Mouse (Mus musculus): ENCODE measurements around the gene Fzr1. TPM values are rescaled to one million over a fixed set of nuclear protein-coding genes. Genes with fewer than 3 reads are reported as not detected.
A peak's percentile ranks its signal among the peaks of the same experiment; 100 is the strongest.

The Fzr1 gene
- 132 and 146 TPM in 2 replicates for polyA plus RNA-seq (2015; fragmentation: Nextera tagmentation; extraction: Ambion mirVana)

DNA sequence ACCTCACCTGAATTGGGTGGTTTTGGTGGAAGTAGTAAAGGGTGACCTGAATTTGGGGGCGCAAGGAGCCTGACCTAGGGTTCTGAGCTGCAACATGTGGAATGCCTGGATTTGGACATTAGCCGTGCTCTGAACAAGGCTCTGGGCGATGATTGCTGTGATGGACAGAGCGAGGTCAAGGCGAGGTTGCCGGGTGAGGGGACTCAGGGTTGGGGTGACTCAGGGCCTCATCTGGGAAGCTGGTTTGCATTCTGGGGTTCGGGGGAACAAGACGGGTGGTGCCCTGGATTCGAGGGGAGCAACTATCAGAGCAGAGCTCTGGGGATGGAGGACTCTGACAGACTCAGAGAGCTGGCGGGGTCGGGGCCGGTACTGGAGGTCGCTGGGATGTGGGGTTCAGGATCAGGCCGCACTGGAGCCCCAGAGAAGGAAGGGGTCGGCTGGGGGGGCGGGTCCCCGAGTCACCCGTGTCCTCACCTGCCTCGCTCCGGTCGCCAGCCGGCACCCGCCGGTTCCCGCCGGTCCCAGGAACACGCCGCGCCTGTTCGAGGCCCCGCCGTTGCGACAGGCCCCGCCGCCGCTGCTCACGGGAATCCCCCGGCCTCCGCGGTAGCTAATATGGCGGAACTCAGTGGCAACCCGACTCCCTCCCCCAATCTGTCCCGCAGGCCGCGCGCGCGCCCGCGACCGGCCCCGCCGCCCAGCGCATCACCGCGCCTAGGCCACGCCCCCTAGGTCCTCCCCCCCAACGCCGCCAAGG is at the start of gene Fzr1:
Fzr1 (minus strand) TSS at position 724 of the 760 bp plus-strand sequence.
- Histone ChIP-seq H3K27ac (replicated peaks) (peak within 1 kb of the TSS; percentile 86), H3K4me1 (peaks cover 36% of the 10 kb centered on the region), H3K4me3 (replicated peaks) (peak within 1 kb of the TSS; percentile 82), H3K27me3 (replicated peaks) (no peaks in the 10 kb centered on the region), H3K9ac (replicated peaks) (peak within 1 kb of the TSS; percentile 86), H3K4me2 (peak within 1 kb of the TSS; percentile 86), H3K9me3 (replicated peaks) (no peaks in the 10 kb centered on the region), H3K36me3 (peaks cover 12% of the 10 kb centered on the region)
- peak; percentile 23 for ATAC-seq (ENCODE audit: low FRiP score)
- WGBS = 2% methylated on average over 46 of the region's 59 CpGs

DNA sequence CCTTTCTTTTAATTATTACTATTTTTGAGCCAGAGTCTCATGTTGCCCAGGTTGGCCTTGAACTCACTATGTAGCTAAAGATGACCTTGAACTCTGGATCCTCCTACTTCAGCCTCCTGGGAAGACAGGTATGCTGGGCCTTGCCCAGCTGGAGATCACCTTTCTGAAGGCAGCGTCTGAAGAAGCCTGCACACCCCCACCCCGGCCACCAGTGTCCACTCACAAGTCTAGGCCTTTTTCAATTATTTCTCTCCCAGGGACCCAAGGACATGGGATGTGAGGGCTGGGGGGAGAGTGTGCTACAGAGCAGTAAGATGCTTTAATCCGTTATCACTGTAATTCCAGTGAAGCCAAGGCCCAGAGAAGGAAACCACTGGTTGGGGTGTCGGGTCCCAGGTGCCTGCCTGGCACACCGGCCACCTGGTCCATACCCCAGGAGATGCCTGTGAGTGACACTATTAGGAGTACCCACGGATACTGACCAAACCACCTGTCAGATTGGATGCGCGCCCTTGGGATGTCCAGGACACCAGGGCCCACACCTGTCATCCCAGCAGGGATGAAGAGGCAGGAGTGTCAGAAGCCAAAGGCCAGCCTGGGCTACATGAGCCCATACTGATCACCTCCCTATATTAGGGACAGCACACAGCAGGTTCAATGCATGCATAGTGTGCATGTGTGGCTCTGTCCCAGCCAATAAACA is 49.6 kb upstream of the Fzr1 start:
- H3K27ac ChIP-seq (replicated peaks) = no peak overlapping the region
- ATAC-seq (ENCODE audit: low FRiP score) = no peak
- H3K4me1 ChIP-seq = peaks cover 71% of the 10 kb centered on the region
- no peaks in the 10 kb centered on the region for H3K36me3 ChIP-seq
- H3K9ac ChIP-seq (replicated peaks) = no peak overlapping the region
- H3K27me3 ChIP-seq (replicated peaks) = peaks cover 13% of the 10 kb centered on the region
- WGBS = 81% methylated on average over 8 of the region's 8 CpGs
- no peaks in the 10 kb centered on the region for H3K9me3 ChIP-seq (replicated peaks)
- no peak overlapping the region for H3K4me2 ChIP-seq
- H3K4me3 ChIP-seq (replicated peaks) = no peak overlapping the region

DNA sequence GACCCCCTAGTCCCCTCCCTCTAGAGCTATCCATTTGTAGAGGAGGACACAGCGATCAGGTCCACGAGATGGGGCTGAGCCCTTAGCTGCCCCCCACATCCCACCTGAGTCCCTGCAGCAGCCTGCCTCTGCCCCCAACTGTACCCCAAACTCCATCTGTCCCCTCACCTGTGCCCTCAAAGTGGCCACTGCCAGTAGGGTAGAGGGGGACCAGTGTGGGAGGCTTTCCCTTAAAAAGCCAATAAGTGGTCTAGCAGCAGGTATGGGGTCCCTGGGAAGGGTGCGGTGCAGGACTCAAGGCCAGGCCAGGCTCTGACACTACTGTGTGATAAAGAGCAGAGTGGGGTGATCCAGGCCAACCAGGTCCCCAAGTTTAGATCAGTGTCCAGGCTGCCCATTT is 49.0 kb upstream of the Fzr1 start:
- no peak for ATAC-seq (ENCODE audit: low FRiP score)
- Histone ChIP-seq H3K9me3 (replicated peaks) (no peaks in the 10 kb centered on the region), H3K9ac (replicated peaks) (peak overlapping the region; percentile 55), H3K4me1 (peaks cover 67% of the 10 kb centered on the region), H3K36me3 (no peaks in the 10 kb centered on the region), H3K4me2 (peak overlapping the region; percentile 81), H3K27ac (replicated peaks) (no peak overlapping the region), H3K4me3 (replicated peaks) (peak overlapping the region; percentile 46), H3K27me3 (replicated peaks) (peaks cover 13% of the 10 kb centered on the region)
- WGBS = 39% methylated on average over 3 of the region's 3 CpGs

DNA sequence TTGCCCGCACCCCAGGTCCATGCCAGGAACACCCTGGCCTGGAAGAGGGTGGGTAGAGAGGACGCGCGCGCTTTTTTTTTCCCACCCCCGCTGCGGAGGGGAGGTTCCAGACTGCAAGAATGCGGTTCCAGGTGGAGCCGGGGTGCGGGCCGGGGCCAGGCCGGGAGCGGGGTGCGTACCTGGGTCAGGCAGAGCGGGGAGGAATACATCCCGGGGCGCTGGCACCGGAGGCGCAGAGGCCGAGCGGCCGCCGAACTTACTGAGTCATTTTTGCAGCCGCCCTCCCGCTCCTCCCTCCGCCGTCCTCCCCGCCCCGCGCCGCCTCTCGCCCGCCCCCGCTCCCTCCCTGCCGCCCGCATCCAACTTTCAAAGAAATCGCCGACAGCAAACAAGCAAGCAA is 48.6 kb upstream of the Fzr1 start:
- no peaks in the 10 kb centered on the region for H3K9me3 ChIP-seq (replicated peaks)
- ATAC-seq (ENCODE audit: low FRiP score) = no peak
- peaks cover 13% of the 10 kb centered on the region for H3K27me3 ChIP-seq (replicated peaks)
- under 1% methylated on average over 32 of the region's 38 CpGs for WGBS
- H3K4me2 ChIP-seq = peak overlapping the region; percentile 81
- 0 out of 2 replicates have a peak overlapping the region, but pooled peaks have one; percentile 23 for H3K27ac ChIP-seq (replicated peaks)
- peaks cover 66% of the 10 kb centered on the region for H3K4me1 ChIP-seq
- H3K9ac ChIP-seq (replicated peaks) = peak overlapping the region; percentile 55
- H3K4me3 ChIP-seq (replicated peaks) = peak overlapping the region; percentile 46
- no peaks in the 10 kb centered on the region for H3K36me3 ChIP-seq

DNA sequence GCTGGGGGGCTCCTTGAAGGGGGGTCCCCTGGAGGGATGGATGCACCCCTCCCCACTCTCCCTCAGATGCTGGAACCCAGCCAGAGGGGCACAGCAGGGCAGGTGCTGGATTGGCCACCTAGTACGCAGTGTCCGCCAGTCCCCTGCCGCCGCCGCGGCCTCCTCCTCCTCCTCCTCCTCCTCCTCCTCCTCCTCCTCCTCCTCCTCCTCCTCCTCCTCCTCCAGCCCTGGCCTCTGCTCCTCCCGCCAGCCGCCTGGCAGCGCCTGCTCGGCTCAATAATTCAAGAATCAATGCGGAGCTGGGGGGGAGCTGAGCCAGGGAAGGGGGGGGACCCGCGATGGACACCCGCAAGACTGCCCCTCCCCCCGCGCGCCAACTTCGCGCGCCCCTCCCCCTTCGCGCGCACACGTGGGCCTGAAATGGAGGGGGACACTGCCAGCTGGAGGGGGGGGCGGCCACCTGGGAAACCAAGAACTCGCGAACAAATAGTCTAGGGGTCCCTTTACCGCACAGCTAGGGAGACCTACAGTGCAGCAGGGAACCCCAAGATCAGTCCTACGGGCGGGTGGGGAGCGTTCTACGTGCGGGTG is 47.9 kb upstream of the Fzr1 start:
- Histone ChIP-seq H3K36me3 (no peaks in the 10 kb centered on the region), H3K4me2 (peak overlapping the region; percentile 81), H3K9me3 (replicated peaks) (no peaks in the 10 kb centered on the region), H3K4me3 (replicated peaks) (peak overlapping the region; percentile 46), H3K4me1 (peaks cover 59% of the 10 kb centered on the region), H3K27ac (replicated peaks) (0 out of 2 replicates have a peak overlapping the region, but pooled peaks have one; percentile 57), H3K27me3 (replicated peaks) (peaks cover 13% of the 10 kb centered on the region), H3K9ac (replicated peaks) (peak overlapping the region; percentile 55)
- WGBS = 1% methylated on average over 21 of the region's 33 CpGs
- no peak for ATAC-seq (ENCODE audit: low FRiP score)

DNA sequence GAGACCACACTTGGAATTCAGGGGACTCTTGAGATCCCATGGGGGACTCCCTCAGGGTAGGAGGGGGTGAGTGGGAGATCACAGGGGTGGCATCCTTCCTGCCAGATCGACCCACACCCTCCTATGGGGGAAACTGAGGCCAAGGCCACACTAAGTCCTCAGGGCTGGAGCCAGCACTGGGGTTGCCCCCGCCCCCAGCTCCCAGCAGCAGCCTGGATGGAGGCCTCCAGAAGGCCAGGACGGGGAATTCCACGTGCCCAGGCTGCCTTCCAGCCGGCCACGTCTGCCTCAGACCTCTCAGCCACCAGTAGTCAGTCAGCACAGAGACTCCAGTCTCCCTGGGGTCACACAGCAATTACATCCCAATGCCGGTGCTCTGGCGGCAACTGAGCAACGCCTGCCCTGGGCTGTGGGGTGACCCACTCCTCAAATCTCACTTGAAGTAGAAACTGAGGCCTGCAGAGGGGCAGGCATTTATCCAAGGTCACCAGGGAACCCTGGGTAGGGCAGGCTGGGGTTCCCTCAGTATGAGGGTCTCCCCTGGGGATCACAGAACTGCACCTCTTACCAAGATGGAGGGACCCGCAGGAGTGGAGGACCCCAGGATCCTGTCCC is 47.0 kb upstream of the Fzr1 start:
- H3K27me3 ChIP-seq (replicated peaks) = peaks cover 13% of the 10 kb centered on the region
- peak overlapping the region; percentile 46; the same call in 1 of the 2 replicates for H3K4me3 ChIP-seq (replicated peaks)
- peak overlapping the region; percentile 55; the same call in 1 of the 2 replicates for H3K9ac ChIP-seq (replicated peaks)
- H3K36me3 ChIP-seq = no peaks in the 10 kb centered on the region
- 29% methylated on average over 8 of the region's 10 CpGs for WGBS
- peak overlapping the region; percentile 57; the same call in 1 of the 2 replicates for H3K27ac ChIP-seq (replicated peaks)
- ATAC-seq (ENCODE audit: low FRiP score) = no peak
- H3K4me1 ChIP-seq = peaks cover 55% of the 10 kb centered on the region
- no peaks in the 10 kb centered on the region for H3K9me3 ChIP-seq (replicated peaks)
- H3K4me2 ChIP-seq = peak overlapping the region; percentile 81

DNA sequence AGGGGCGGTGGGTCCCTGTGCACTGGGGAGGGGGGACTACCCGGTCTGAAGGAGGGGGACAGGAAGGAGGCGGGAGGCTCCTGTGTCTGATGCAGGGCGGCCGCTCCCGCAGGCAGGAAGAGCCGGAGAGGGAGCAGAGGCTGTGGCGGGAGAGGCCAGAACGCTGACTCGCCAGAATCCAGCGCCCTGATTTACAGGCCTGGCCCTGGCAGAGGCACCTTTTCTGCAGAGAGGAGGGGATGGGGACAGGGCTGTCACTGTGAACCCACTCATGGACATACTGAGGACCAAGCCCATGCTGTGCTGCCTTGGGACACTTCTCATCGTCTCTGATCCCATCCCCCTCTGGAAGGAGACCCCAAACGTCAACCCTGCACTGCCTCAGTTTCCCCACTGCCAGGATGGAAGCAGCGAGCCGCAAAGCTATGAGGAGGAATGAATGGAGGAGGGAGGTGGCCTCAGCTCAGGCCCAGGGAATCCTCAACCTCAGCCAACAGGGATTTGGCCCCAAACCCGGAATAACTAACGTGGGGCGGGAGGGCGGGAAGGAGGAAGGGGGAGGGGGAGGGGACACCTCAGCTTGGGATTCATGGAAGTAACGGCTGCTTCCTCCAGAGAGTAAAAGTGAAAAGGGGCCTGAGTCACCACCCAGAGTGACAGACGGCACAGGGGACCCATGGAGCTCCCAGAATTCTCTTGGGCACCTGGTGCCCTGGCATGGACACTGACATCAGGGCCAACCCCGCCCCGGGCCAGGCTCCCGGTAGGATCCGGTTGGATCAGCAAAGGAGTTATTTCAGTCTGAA is 46.1 kb upstream of the Fzr1 start:
- H3K9ac ChIP-seq (replicated peaks) = no peak overlapping the region
- WGBS = 5% methylated on average over 25 of the region's 25 CpGs
- H3K4me1 ChIP-seq = peaks cover 52% of the 10 kb centered on the region
- H3K27me3 ChIP-seq (replicated peaks) = peaks cover 13% of the 10 kb centered on the region
- peak overlapping the region; percentile 57 for H3K27ac ChIP-seq (replicated peaks)
- ATAC-seq (ENCODE audit: low FRiP score) = peak; percentile 6; the same call in 1 of the 2 replicates
- H3K4me3 ChIP-seq (replicated peaks) = 0 out of 2 replicates have a peak overlapping the region, but pooled peaks have one; percentile 9
- H3K36me3 ChIP-seq = peaks cover 7% of the 10 kb centered on the region; the same call in 1 of the 2 replicates
- H3K4me2 ChIP-seq = peak overlapping the region; percentile 81
- H3K9me3 ChIP-seq (replicated peaks) = no peaks in the 10 kb centered on the region

DNA sequence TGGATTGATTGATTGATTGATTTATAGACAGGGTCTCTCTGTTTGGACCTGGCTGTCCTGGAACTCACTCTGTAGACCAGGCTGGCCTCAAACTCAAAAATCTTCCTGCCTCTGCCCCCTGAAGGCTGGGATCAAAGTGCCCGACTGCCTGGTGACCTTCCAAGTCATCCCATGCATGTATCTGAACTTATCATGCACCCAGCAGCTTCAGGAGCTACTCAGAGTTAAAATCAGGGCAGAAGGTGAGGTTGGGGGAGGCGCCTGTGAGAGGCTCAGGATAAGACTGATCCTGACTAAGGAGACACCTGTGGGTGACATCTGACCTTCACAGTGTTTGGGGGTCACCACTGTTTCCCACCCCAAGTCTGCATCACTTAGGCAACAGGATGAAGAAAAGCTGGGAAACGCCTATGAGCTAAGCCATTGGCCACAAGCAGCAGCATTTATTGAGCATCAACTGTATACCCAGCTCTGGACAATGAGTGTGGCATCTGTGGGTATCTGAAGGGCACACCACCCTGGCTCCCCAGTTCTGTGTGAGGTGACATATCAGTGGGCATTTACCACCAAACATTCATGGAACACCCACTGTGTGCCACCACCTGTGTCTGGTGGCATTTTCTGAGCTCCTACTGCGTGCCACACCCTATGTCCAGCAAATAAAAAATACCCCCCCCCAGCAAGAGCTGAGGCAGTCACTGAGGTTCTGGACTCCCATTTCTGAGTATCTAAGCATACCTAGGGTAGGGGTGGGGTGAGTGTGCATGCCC is 45.3 kb upstream of the Fzr1 start:
- Histone ChIP-seq H3K9me3 (replicated peaks) (no peaks in the 10 kb centered on the region), H3K4me1 (peaks cover 51% of the 10 kb centered on the region), H3K9ac (replicated peaks) (no peak overlapping the region), H3K27ac (replicated peaks) (peak overlapping the region; percentile 57), H3K27me3 (replicated peaks) (peaks cover 13% of the 10 kb centered on the region), H3K4me3 (replicated peaks) (no peak overlapping the region), H3K36me3 (peaks cover 12% of the 10 kb centered on the region; the same call in 1 of the 2 replicates), H3K4me2 (peak overlapping the region; percentile 81)
- 75% methylated on average over 4 of the region's 4 CpGs for WGBS
- ATAC-seq (ENCODE audit: low FRiP score) = no peak

DNA sequence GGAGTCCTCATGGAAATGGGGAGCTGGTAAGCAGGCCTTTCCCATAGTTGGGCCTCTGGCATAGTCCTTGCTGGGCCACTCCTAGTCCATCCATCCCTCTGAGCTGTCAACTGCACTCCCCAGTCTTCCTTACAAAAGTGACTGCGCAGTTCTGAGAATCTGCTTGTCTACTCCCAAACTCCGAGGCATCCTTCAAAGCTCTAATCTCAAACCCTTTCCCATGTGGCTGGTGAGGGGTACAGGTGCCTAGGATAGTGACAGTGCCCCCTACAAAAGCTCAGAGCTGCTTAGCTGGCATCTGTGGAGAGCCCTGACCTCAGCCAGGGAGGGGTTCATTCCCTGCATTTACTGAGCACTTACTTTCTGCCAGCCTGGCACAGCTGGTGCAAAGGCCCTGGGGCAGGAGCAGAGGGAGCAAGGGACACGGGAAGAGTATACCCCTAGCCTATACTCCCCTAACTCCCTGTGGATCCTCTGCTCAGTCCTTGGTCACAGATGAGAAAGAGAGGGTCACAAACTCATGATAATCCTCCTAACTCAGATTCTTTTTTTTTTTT is 44.4 kb upstream of the Fzr1 start:
- no peak for ATAC-seq (ENCODE audit: low FRiP score)
- Histone ChIP-seq H3K9ac (replicated peaks) (no peak overlapping the region), H3K36me3 (peaks cover 12% of the 10 kb centered on the region; the same call in 1 of the 2 replicates), H3K27ac (replicated peaks) (no peak overlapping the region), H3K9me3 (replicated peaks) (no peaks in the 10 kb centered on the region), H3K4me3 (replicated peaks) (no peak overlapping the region), H3K4me2 (no peak overlapping the region), H3K4me1 (peaks cover 54% of the 10 kb centered on the region), H3K27me3 (replicated peaks) (peaks cover 6% of the 10 kb centered on the region)
- WGBS = 72% methylated on average over 3 of the region's 3 CpGs

DNA sequence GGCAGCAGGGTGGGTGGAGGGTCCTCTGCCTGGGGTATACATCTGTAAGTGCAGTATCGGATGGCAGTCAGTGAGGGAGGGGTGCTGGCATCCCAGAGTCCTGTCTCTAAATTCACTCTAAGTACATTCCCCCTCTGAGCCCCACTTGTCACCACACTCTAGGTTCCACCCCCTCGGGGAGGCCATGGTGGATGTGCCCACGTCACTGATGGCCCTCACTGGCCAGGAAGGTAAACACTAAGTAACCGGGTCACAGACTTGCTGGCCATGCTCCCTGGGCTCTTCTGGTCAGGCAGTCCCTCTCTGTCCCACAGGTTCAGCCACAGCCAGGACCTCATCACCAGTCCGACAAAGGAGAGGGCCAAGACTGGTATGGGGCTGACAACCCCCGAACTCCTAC is 43.9 kb upstream of the Fzr1 start:
- no peak overlapping the region for H3K4me3 ChIP-seq (replicated peaks)
- peaks cover 56% of the 10 kb centered on the region for H3K4me1 ChIP-seq
- H3K27ac ChIP-seq (replicated peaks) = no peak overlapping the region
- H3K36me3 ChIP-seq = peaks cover 12% of the 10 kb centered on the region; the same call in 1 of the 2 replicates
- H3K9ac ChIP-seq (replicated peaks) = no peak overlapping the region
- no peak overlapping the region for H3K4me2 ChIP-seq
- no peaks in the 10 kb centered on the region for H3K9me3 ChIP-seq (replicated peaks)
- ATAC-seq (ENCODE audit: low FRiP score) = no peak
- peaks cover under 1% of the 10 kb centered on the region for H3K27me3 ChIP-seq (replicated peaks)
- WGBS = 86% methylated on average over 6 of the region's 6 CpGs
